Mouse (Mus musculus) megakaryocyte, embryonic 14.5 days (primary cell): ENCODE measurements around the gene Prr36. TPM values are rescaled to one million over a fixed set of nuclear protein-coding genes. Genes with fewer than 3 reads are reported as not detected.
A peak's percentile ranks its signal among the peaks of the same experiment; 100 is the strongest.

Experiments
- H3K27me3 ChIP-seq: replicated peaks from 2 replicates; pipeline ENCODE3; 2012; ENCODE audit warnings: inconsistent platforms
- H3K36me3 ChIP-seq: replicated peaks from 2 replicates; pipeline ENCODE3; 2012; ENCODE audit warnings: low read length, inconsistent platforms, mixed read lengths
- H3K4me1 ChIP-seq: 2 replicates; pipeline ENCODE4 v1.6.1; 2012; ENCODE audit warnings: inconsistent platforms
- H3K4me3 ChIP-seq: replicated peaks from 2 replicates; pipeline ENCODE3; 2012; ENCODE audit warnings: moderate library complexity, mild to moderate bottlenecking, inconsistent platforms
- H3K9me3 ChIP-seq: 2 replicates; pipeline ENCODE4 v1.6.1; 2012; ENCODE audit warnings: inconsistent platforms
- FLI1 ChIP-seq: IDR thresholded peaks from 2 replicates; pipeline ENCODE4 v1.6.1; 2012; ENCODE audit warnings: low read length, inconsistent platforms, mixed read lengths
- GATA1 ChIP-seq: IDR thresholded peaks from 3 replicates; pipeline ENCODE4 v1.6.1; 2012; ENCODE audit warnings: mixed read lengths, low read length, inconsistent platforms, borderline replicate concordance
- polyA plus RNA-seq: library from polyadenylated mRNA; stranded (reverse); fragments of >175 nt; gene quantifications from 2 replicates; pipeline ENCODE4 v1.2.3, GENCODE M21; 2012; ENCODE audit warnings: low replicate concordance; ENCODE audit not compliant: insufficient read depth

The Prr36 gene
- polyA plus RNA-seq, 1 experiment: 0.22 TPM

DNA sequence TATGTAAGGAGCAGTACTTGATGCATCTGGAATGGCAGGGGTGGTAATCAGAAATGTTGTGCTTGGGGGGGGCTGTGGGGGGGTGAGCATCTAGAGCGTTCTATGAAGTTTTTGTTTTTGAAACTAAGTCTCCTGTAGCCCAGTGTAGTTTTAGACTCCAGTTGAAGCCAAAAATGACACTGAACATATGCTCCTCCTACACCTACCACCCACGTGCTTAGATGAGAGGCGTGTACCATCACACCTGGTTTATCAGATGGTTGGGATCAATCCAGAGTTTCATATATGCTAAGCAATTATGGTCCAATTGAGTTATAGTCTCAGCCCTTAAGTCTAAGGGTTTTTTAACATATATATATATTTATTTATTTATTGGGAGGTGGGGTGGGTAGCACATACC lies 2.4 kb upstream of the Prr36 start:
- Histone ChIP-seq H3K27me3 (peaks cover 54% of the 10 kb centered on the region), H3K4me3 (no peak overlapping the region)

DNA sequence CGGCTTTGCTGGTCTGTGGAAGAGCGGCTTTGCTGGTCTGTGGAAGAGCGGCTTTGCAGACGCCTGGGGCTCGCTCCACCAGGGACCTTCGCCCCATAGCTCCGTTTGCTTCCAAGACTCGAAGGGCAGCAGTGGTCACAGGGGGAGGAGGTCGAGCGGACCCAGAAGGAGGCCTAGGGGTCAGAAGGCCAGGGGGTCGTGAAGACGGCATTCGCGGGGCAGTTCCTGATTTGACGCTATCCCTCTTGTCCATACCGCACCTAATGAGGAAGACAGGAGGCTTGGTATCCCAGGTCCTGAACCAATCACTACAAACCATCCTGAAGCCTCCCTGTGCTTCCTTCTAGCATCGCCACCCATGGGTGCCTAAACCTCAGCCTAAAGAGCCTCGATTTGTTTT lies 963 bp downstream of the Prr36 start:
- no peaks in the 10 kb centered on the region for H3K36me3 ChIP-seq
- no peaks in the 10 kb centered on the region for H3K9me3 ChIP-seq
- peaks cover 62% of the 10 kb centered on the region for H3K27me3 ChIP-seq
- TF ChIP-seq GATA1 (no peak), FLI1 (no peak)
- peak overlapping the region; percentile 21 for H3K4me3 ChIP-seq
- peaks cover 51% of the 10 kb centered on the region for H3K4me1 ChIP-seq

More for the DNA sequence above, 2.4 kb upstream of the Prr36 start:
- no peaks in the 10 kb centered on the region for H3K9me3 ChIP-seq
- H3K4me1 ChIP-seq: peaks cover 45% of the 10 kb centered on the region
- TF ChIP-seq GATA1: no peak
- no peak for TF ChIP-seq FLI1
- no peaks in the 10 kb centered on the region for H3K36me3 ChIP-seq

DNA sequence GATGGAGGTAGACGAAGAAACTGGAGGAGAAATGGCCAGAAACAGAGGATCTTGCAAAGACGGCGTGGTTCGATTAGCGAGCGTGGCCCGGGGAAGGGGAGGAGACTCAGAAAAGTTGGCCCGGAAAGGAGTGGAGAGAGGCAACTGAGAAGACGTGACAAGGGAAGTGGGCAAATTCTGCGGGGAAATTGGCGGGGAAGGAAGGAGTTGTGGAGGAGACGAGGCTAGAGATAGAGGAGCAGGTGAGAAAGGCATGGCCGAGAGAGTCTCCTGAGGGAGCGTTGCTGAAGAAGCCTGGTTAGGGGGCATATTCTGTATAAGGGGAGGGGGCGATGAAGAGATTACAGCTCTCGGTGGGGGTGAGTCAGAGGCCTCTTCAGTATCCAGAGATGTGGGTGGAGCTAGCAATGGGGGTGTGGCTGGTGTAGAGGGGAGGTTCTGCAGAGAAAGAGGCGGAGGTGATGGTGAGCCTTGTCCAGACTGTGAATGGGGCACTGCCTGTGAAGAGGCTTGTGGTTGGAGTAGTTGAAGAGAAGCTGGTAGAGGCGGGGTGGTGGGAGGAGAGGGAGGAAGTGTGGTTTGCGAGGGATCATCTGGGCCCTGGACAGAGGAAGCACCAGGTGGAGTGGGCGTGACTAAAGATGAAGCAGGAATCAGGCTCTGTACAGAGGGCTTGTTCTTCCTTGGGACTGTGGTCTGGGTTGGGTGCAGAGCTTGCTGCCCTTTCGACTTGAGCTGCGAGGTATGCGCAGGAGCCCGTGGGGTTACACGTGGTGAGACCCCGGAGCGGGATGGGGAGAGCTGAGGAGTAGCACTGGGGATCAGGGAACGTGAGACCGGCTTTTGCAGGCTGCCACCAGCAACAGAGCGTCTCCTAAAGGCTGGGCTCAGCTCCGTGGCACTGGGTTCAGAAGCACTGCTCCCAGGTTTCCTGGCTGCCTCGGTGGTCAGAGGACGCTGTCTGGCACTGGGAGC lies 3.0 kb downstream of the Prr36 start:
- peak overlapping the region; percentile 92 for H3K4me3 ChIP-seq
- peaks cover 71% of the 10 kb centered on the region for H3K27me3 ChIP-seq
- no peak for TF ChIP-seq GATA1
- TF ChIP-seq FLI1: no peak
- H3K4me1 ChIP-seq: peaks cover 53% of the 10 kb centered on the region
- H3K9me3 ChIP-seq: peaks cover 17% of the 10 kb centered on the region
- H3K36me3 ChIP-seq: peaks cover 14% of the 10 kb centered on the region

- H3K27me3 ChIP-seq: peaks cover 70% of the 10 kb centered on the region
Measured at GRCm38 (mm10) chr8:4213210-4214005, 3.9 kb downstream of the Prr36 start.

DNA sequence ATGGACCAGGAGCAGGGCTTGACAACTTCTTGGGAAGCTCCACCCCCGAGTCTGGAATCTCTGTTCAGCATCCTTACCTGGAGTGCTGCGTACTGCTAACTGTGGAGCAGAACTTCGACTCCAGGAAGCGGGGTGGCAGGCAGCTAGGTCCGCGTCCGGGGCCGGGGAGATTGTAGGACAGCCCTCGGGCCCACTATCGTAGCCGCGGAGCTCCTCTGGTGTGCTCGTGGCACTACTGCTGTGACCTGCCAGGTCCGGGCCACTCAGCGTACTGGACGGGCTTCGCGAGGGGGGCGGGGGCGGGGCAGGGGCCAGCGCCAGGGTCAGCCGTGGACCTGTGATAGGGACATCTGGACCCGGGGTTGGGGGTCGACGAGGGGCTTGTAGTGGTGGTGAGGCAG lies 4.5 kb downstream of the Prr36 start:
- H3K9me3 ChIP-seq: peaks cover 21% of the 10 kb centered on the region
- H3K27me3 ChIP-seq: peaks cover 64% of the 10 kb centered on the region
- TF ChIP-seq FLI1 (no peak), GATA1 (no peak)
- H3K4me3 ChIP-seq: peak overlapping the region; percentile 92
- peaks cover 53% of the 10 kb centered on the region for H3K4me1 ChIP-seq
- peaks cover 14% of the 10 kb centered on the region for H3K36me3 ChIP-seq

More at GRCm38 (mm10) chr8:4213210-4214005, 3.9 kb downstream of the Prr36 start:
- Histone ChIP-seq H3K36me3 (peaks cover 14% of the 10 kb centered on the region), H3K4me1 (peaks cover 53% of the 10 kb centered on the region), H3K9me3 (peaks cover 21% of the 10 kb centered on the region), H3K4me3 (peak overlapping the region; percentile 92)
- TF ChIP-seq FLI1: no peak
- no peak for TF ChIP-seq GATA1

GRCm38 (mm10) chr8:4211097-4211496 lies 6.2 kb downstream of the Prr36 start:
- Histone ChIP-seq H3K27me3 (peaks cover 56% of the 10 kb centered on the region), H3K9me3 (peaks cover 21% of the 10 kb centered on the region), H3K36me3 (peaks cover 26% of the 10 kb centered on the region), H3K4me1 (peaks cover 45% of the 10 kb centered on the region), H3K4me3 (no peak overlapping the region)
- TF ChIP-seq GATA1: no peak
- no peak for TF ChIP-seq FLI1

DNA sequence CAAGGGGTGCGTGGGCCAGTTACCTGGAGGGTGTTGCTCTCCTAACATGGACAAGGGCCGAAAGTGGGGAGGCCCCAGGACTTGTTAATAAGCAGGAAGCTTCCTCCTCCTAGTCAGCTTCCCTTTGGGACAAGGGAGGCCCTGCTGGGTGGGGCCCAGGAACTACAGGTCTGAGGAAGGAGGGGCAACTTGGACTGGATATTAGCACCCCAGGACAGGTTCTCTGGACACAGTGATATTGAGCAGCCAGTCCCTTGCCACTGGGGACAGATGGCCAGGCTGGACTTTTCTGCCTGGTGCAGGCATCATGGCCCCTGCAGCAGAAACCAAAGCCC lies 10.3 kb downstream of the Prr36 start:
- peaks cover 15% of the 10 kb centered on the region for H3K4me1 ChIP-seq
- TF ChIP-seq GATA1 (no peak), FLI1 (no peak)
- H3K36me3 ChIP-seq: peaks cover 61% of the 10 kb centered on the region
- peaks cover 56% of the 10 kb centered on the region for H3K27me3 ChIP-seq
- no peak overlapping the region for H3K4me3 ChIP-seq
- peaks cover 21% of the 10 kb centered on the region for H3K9me3 ChIP-seq

- H3K9me3 ChIP-seq: peaks cover 21% of the 10 kb centered on the region
- peaks cover 61% of the 10 kb centered on the region for H3K36me3 ChIP-seq
- H3K27me3 ChIP-seq: peaks cover 59% of the 10 kb centered on the region
- no peak overlapping the region for H3K4me3 ChIP-seq
- peaks cover 21% of the 10 kb centered on the region for H3K4me1 ChIP-seq
- TF ChIP-seq GATA1: no peak
- TF ChIP-seq FLI1: no peak
Measured at GRCm38 (mm10) chr8:4206182-4207015, 10.9 kb downstream of the Prr36 start.

- H3K36me3 ChIP-seq: peaks cover 61% of the 10 kb centered on the region
- H3K4me1 ChIP-seq: peaks cover 28% of the 10 kb centered on the region
- H3K27me3 ChIP-seq: peaks cover 55% of the 10 kb centered on the region
- H3K9me3 ChIP-seq: peaks cover 16% of the 10 kb centered on the region
- H3K4me3 ChIP-seq: no peak overlapping the region
- TF ChIP-seq FLI1 (no peak), GATA1 (no peak)
Measured at GRCm38 (mm10) chr8:4205246-4206123, 11.8 kb downstream of the Prr36 start.
